Mouse (Mus musculus) megakaryocyte-erythroid progenitor cell, adult 5-6 weeks (primary cell): ENCODE measurements at regions not wholly inside any gene's neighbourhood (a gene's known extent, or its start where the extent isn't known, plus 50 kb on each side); places are given as distances from the start of the nearest gene placed in this dataset.

Source experiments
- ATAC-seq: replicated peaks from 2 replicates; pipeline ENCODE4 v1.8.0; 2016; ENCODE audit warnings: mild to moderate bottlenecking, inconsistent platforms; ENCODE audit not compliant: severe bottlenecking, poor library complexity, low FRiP score, low TSS enrichment

- no peak for ATAC-seq
Measured at GRCm38 (mm10) chr5:148713796-148714195, 161.2 kb upstream of the Ubl3 start.

- ATAC-seq = no peak
Measured at GRCm38 (mm10) chr5:148713039-148713438, 160.4 kb upstream of the Ubl3 start.

DNA sequence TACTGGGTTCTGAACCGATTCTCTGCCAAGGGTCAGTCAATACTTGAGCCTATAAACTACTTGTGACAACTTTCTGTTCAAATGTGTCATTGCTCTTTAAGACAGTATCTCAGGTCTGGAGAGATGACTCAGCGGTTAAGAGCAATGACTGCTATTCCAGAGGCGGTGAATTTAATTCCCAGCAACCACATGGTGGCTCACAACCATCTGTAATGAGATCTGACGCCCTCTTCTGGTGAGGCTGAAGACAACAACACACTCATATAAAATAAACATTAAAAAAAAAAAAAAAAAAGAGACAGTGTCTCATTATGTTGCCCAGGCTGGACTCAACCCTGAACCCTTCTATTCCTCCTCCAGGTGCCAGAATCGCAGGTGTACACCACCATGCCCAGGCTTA is 159.0 kb upstream of the Ubl3 start:
- ATAC-seq = no peak

DNA sequence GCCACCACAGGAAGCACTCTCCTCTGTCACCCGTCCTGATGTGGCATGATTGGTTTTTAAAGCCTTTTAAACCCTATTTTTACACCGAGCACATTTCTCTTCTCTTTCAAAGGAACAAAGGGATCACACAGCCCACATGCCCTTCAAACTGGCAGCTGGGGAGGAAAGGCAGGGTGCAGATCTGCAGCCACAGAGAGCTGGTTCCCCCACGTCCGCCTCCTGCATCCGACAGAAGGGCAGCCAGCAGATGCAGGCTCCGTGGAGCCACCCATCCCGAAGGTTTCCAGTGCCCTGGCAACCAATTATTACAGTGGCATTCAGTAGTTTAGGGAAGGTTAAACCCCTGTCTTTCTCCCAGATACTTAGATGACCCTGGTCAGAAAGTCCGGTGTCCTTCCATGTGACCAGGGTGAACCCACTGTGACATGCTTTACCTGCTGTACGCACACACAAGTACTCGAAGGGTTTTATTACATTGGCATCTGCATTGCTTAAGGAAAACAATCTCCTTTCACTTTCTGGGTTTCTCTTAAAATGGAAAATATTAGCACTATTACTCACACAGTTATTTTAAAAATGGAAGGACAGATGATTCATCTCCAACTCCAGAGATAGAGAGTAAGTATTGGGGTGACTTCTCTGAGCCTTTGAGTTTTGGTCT is 156.7 kb upstream of the Ubl3 start:
- no peak for ATAC-seq

DNA sequence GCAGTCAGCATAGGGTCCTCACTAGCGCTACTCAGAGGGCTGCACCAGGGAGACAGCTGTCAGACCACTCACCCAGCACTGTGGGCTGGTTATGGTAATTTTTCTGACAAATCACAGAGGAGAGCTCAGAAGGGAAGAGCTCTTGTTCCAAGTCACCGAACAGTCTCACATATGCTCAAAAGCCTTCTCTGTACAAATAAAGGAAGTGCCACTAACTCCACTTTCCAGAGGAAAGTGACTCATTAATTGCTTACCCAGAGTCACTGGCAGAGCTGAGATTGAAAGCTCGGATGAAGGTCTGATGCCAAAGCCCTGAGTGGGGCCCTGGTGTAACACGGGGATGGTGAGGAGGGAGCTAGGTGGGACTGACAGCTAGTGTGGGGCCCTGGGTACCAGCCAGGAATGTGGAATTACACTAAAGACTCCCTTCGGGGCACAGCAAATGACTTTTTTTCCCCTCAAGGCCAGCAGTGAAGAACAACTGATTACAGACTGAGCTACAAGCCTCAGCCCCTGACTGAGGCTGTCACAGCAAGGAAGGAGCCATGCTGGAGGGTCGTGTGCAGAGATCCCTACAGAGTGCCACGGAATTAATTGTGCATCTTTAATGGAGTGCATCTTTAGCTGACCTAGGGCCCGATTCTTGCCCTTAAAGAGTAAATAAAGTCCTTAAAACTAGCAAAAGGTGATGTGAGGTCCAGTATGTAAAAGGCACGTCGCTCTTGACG is 155.6 kb upstream of the Ubl3 start:
- ATAC-seq = no peak

DNA sequence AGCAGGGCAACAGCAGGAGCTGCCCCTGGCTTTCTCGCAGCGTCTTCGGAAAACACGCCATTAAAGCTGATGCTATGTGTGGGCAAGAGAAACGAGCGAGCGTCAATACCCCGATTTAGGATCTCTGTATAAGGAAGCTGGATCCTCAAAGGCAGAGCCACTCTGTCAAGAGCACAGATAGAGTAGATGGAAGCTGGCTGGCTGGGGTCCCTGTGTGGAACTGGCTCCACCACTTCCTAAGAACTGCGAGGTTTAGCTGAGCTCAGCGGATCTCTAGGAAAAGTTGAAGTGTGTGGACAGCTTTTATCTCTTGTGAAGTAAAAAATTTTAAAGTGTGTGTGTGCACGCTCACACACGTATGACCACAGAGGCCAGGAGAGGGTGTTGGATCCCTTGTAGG is 154.7 kb upstream of the Ubl3 start:
- ATAC-seq = no peak

DNA sequence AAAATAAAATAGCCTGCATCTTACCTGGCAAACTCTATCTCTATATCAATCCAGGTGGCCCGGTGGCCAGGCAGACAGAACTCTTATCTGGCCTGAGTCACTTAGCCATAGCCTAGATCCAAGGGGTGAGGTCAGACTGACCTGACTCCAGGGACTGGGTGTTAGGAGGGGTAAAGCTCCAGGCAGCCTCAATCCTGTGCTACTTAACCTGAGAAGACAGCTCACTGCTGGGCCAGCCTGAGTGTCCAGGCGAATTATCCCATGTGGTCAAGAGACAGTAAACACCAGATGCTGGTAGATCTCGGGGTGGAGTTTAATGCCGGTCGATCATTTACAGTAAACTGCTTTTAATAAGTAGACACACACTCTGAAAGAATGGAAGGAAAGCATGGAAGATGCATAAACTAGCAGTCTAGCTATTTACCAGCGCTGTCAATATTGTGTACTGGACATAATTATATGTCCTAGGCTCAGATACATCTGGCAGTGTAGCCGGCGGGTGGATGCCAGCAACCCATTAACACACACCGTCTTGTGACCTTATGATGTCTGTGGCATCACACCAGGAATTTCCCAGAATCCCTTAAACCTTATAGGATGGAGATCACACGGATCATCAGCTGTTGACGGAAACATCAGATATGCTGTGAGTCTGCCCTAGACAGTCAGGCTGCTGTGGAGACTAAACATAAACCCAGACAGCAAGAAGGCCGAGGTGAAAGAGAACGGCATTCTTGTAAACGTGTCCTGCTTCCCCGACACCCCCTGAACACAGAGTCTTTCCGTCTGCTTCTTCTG is 153.9 kb upstream of the Ubl3 start:
- no peak for ATAC-seq

- no peak for ATAC-seq
Measured at GRCm38 (mm10) chr5:148704769-148705168, 152.2 kb upstream of the Ubl3 start.

DNA sequence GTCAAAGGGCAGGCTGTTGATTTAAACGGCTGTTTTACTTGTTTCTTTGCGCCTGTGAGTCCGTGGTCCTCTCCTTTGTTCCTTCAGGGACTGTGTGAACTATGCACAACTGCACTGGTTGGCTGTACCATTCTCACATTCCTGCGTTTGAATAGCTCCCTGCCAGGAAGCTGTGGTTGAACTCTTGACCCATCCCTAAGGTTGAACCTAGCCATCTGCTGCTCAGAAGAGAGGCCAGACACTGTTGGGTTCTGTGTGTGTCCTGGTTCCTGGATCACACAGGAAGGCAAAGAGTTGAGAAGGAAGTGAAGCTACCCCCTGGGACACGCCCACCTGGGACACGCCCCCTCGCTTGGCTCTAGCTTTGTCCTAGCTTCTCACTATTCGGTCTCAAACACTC is 149.3 kb upstream of the Ubl3 start:
- no peak for ATAC-seq

GRCm38 (mm10) chr5:148701001-148701400 is 148.4 kb upstream of the Ubl3 start:
- ATAC-seq = no peak

GRCm38 (mm10) chr5:148700240-148700639 is 147.7 kb upstream of the Ubl3 start:
- no peak for ATAC-seq

GRCm38 (mm10) chr5:148697631-148698368 is 145.2 kb upstream of the Ubl3 start:
- no peak for ATAC-seq

DNA sequence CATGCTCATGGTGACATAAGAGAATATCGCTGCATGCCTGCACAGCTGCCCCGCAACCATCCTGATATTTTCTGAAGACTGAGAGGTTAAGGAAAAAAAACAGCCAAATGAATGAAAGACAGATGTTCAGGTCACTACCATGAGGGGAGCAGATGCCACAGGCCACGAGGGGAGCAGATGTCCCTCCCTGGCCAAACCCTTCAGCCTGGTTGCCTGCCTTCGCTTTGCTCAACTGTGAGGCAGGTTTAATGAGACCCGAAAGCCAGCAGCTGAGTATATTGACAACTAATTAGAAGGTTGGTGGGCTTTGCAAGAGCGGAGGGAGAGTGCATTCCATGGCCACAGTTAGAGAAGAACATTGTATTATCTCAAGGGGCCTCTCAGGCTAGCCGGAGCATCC is 141.8 kb upstream of the Ubl3 start:
- ATAC-seq = no peak

DNA sequence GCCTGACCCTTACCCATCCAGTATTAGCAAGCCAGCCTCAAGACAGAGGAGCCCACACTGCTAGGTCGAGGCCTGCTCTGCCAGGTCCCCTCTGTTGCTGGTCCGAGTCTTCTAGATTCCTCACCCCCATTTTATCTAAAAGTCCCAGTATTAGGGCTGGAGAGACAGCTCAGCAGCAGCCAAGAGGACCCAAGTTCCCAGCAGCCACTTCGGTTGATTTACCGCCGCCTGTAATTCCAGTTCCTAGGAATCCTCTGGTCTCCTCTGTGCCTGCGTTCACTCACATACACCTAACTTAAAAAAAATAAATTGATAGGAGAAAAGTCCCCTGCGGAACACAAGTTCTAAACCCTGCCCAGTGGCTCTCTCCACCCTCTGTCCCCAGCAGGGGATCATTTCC is 138.9 kb upstream of the Ubl3 start:
- no peak for ATAC-seq

GRCm38 (mm10) chr5:148690823-148691197 is 138.2 kb upstream of the Ubl3 start:
- no peak for ATAC-seq

DNA sequence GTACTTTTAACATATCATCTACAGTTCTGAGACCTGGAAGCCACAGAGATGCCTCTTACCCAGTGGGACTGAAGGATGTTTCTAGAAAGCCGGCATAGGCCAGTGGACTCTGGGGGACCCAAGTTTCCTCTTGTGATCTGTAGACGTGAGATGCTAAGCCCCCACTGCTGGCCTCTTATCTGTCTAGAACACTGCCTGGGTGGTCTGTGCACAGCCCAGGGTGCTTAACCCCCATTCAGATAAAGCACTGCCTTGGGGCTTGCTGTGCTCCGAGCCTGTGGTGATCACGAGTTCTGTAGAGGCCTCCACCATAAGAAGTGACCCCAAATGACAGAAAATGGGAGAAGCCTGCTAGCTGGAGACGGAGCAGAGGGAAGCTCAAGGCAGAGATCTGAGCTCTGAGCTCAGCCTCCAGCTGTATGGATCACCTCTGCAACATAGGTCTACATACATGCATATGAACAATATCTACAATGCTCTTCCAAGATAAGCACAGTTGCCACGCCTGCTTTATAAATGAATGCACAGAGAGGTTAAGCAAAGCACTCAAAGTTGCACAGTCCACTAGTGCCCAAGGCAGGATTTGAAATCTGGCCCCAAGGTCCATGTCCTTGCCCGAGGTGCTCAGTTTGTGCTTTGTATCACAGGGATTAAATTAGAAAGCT is 137.7 kb upstream of the Ubl3 start:
- no peak for ATAC-seq

GRCm38 (mm10) chr5:148689297-148689696 is 136.7 kb upstream of the Ubl3 start:
- no peak for ATAC-seq

DNA sequence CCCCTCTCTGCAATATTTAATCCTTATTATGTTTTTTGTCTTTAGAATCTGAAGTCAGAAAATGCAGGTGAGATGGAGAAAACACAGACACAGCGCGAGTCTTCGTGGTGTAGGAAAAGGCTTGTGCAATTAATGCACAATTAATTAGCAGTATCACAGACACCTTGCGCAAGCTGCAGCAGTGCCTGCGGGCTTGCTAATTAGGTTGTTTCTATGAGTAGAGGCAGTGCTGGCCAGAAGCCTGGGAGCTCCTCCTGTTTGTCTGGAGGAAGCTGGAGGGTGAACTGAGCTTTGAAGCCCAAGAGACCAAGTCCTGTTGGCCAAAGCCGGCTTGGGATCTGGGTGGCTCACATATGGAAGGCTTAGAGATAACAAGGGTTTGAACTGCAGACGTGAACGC is 135.9 kb upstream of the Ubl3 start:
- ATAC-seq = no peak

GRCm38 (mm10) chr5:148687827-148688226 is 135.2 kb upstream of the Ubl3 start:
- no peak for ATAC-seq

DNA sequence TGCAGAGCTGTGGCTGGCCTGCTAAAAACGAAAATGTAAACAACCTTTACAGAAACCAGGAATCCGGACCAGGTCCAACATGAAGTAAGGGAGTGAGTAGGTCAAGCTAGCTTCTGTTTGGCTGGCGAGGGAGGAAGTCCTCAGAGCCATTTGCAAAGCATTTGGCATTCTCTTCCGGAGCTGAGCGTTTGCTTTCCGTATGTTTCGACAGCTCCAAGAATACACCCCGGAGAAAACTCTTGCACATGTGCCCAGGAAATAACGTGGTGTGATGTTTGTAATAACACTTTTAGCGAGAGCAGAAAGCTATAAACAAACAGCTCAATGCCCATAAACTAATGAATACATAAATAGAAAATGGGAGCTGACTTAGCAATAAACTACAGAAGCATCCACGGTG is 131.6 kb upstream of the Ubl3 start:
- no peak for ATAC-seq
